Mouse (Mus musculus): ENCODE measurements at regions not wholly inside any gene's neighbourhood (a gene's known extent, or its start where the extent isn't known, plus 50 kb on each side); places are given as distances from the start of the nearest gene placed in this dataset.

DNA sequence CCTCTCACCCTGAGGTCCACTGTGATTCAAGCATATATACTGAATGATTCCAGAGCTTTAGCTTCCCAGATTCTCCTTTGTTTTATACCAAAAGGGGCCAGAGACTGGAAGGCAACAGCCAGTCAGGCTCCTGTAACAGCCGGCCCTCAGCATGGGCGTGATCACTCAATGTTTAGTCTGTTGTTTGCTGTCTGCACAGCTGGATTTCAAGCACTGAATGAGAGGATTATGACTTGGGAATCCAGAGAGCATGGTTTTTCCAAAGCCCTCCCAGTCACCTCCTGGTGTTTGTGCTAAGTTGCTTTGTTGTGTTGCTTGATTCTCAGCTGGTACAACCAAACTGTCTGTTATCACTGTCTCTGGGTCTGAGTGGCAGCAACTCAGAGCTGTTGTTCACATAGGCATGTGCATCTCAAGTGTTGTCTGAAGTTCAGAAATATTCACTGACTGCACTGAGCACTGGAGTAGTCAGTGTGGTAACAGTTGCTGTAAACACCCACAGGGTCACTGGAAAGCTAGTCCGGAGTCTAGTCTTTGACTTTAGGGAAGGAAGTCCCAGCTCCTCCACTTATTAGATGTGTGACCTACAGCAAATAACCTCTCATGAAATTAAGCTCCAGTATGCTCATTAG, 196.9 kb upstream of the Fggy start:
- no peaks in the 10 kb centered on the region for H3K27me3 ChIP-seq (replicated peaks)
- H3K4me3 ChIP-seq: no peak overlapping the region
- WGBS: 55% methylated on average over 3 of the region's 3 CpGs
- H3K4me2 ChIP-seq: no peak overlapping the region
- no peaks in the 10 kb centered on the region for H3K4me1 ChIP-seq (replicated peaks)
- H3K36me3 ChIP-seq: no peaks in the 10 kb centered on the region
- ATAC-seq (ENCODE audit: insufficient number of reproducible peaks, low FRiP score): no peak
- no peaks in the 10 kb centered on the region for H3K9me3 ChIP-seq (replicated peaks)
- no peak overlapping the region for H3K9ac ChIP-seq
- no peak overlapping the region for H3K27ac ChIP-seq (ENCODE audit: poor library complexity, severe bottlenecking)

DNA sequence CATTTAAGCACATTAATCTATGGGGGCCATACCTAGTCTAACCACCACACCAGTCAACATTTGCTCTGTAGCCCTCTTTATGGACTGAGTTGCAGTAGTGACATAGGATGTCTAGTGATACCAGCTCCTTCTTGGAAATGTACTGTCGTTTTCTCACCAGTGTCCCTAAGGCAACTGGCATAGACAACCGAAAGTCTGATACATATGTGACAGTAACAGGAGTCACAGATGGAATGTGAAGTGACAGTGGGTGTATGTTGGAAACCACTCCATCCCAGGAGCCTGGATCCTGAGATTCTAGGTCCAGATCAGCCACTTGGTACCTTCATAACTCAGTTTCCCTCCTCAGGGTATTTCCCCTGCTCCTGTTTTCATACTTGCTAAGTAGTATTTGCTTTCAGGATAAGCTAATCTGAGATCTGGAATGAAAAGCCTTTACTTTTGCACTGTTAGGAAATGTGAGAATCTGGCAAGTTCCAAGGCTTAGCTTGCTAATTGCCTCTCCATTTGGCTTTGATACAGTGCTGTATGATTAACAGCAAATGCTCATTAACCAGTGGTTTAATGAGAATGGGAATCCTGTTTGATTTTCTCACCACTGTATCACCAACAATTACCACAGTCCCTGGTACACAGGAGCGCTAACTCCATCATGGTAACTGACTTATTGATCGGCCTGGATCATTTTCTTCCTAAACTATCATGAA, 192.8 kb upstream of the Fggy start:
- no peaks in the 10 kb centered on the region for H3K4me1 ChIP-seq (replicated peaks)
- H3K4me3 ChIP-seq: no peak overlapping the region
- no peak for ATAC-seq (ENCODE audit: insufficient number of reproducible peaks, low FRiP score)
- H3K36me3 ChIP-seq: no peaks in the 10 kb centered on the region
- no peak overlapping the region for H3K27ac ChIP-seq (ENCODE audit: poor library complexity, severe bottlenecking)
- no peaks in the 10 kb centered on the region for H3K9me3 ChIP-seq (replicated peaks)
- H3K27me3 ChIP-seq (replicated peaks): no peaks in the 10 kb centered on the region
- no peak overlapping the region for H3K9ac ChIP-seq
- H3K4me2 ChIP-seq: no peak overlapping the region
- 80% methylated on average over 4 of the region's 4 CpGs for WGBS

DNA sequence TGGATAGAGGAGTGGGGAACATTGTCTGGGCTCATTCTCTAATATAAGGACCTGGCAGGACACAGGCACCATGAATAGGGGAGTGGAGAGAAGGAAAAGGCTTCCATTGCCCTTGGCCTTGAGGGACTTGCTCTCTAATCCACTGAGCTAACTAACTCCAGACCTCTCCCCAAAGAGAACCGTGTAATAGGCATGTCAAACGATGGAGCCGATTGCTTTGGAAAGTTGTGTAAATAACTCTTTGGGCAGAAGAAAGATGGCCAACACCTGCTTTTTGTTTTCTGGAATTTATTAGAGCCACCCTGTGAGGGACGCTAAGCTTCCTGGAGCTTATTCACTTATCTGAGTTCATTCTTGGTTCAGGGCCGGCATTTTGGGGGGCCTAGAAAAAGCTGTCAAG, 180.9 kb upstream of the Fggy start:
- no peak for ATAC-seq (ENCODE audit: insufficient number of reproducible peaks, low FRiP score)
- WGBS: 73% methylated on average over 5 of the region's 5 CpGs
- no peak overlapping the region for H3K4me2 ChIP-seq
- peaks cover 6% of the 10 kb centered on the region; the same call in 1 of the 2 replicates for H3K4me1 ChIP-seq (replicated peaks)
- no peak overlapping the region for H3K9ac ChIP-seq
- H3K27ac ChIP-seq (ENCODE audit: poor library complexity, severe bottlenecking): no peak overlapping the region
- no peaks in the 10 kb centered on the region for H3K36me3 ChIP-seq
- no peak overlapping the region for H3K4me3 ChIP-seq
- no peaks in the 10 kb centered on the region for H3K9me3 ChIP-seq (replicated peaks)
- no peaks in the 10 kb centered on the region for H3K27me3 ChIP-seq (replicated peaks)

DNA sequence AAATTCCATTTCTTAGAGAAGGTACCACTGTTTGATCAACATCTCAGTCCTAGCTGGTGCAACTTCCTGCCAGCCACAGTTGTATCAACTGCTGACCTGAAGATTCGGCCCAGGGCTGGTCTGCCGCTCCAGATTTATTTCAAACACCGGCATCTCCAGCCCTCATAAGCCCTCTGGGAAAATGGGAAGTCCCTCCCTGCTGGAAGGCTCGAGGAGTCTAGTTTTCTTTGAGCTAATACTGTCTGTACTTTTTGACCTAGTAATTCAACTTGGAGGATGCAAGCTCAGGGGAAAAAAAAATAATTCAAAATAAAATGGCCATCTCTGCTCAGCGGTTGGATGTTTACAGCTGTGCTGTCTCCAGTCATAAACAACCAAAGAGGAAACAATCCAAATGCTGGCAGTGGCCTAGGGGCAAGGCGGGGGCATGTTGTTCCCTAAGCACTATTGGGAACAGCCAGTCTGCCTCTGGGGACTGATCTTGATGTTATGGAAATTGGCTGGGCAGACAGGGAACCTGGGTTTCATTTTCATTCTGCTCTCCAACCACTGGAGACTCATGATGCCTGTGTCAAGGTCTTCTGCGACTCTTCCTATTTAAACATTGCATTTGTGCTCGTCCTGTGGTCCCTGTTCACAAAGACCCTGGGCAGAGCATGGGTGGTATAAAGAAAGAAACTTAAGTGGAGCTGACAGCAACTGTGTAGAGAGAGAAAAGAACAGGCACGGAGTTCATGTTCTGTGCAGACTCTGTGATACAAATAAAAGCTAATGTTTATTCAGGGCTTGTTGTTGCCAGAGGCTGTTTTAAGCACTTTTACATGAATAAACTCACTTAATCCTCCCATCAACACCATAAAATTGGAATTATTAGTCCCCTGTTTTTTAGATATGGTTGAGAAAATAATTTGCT, 179.8 kb upstream of the Fggy start:
- no peak for ATAC-seq (ENCODE audit: insufficient number of reproducible peaks, low FRiP score)
- H3K4me1 ChIP-seq (replicated peaks): peaks cover 6% of the 10 kb centered on the region; the same call in 1 of the 2 replicates
- 66% methylated on average over 9 of the region's 9 CpGs for WGBS
- no peak overlapping the region for H3K27ac ChIP-seq (ENCODE audit: poor library complexity, severe bottlenecking)
- H3K9ac ChIP-seq: no peak overlapping the region
- no peak overlapping the region for H3K4me2 ChIP-seq
- H3K36me3 ChIP-seq: no peaks in the 10 kb centered on the region
- H3K4me3 ChIP-seq: no peak overlapping the region
- no peaks in the 10 kb centered on the region for H3K27me3 ChIP-seq (replicated peaks)
- no peaks in the 10 kb centered on the region for H3K9me3 ChIP-seq (replicated peaks)

DNA sequence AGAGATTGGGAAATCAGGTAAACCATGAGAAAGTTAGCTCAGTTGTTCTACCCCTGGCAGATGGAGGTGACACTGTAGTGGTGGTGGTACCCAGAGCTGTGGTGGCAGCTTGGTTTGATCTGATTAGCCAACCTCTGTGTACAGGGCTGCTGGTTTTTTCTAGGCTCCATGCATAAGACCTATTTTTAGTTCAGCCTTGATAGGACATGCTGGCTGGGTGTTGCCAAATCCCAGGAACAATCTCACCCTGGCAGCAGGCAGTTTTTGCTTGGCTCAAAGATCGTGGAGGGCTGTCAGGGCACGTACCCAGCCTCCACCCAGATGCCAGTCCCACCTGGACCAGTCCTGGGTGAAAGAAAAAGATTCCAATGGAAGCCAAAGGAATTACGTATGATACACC, 178.7 kb upstream of the Fggy start:
- Histone ChIP-seq H3K9me3 (replicated peaks) (no peaks in the 10 kb centered on the region), H3K4me1 (replicated peaks) (peaks cover 6% of the 10 kb centered on the region; the same call in 1 of the 2 replicates), H3K9ac (no peak overlapping the region), H3K4me3 (no peak overlapping the region), H3K27ac (ENCODE audit: poor library complexity, severe bottlenecking) (no peak overlapping the region), H3K36me3 (no peaks in the 10 kb centered on the region), H3K4me2 (no peak overlapping the region), H3K27me3 (replicated peaks) (no peaks in the 10 kb centered on the region)
- 66% methylated on average over 3 of the region's 3 CpGs for WGBS
- no peak for ATAC-seq (ENCODE audit: insufficient number of reproducible peaks, low FRiP score)

DNA sequence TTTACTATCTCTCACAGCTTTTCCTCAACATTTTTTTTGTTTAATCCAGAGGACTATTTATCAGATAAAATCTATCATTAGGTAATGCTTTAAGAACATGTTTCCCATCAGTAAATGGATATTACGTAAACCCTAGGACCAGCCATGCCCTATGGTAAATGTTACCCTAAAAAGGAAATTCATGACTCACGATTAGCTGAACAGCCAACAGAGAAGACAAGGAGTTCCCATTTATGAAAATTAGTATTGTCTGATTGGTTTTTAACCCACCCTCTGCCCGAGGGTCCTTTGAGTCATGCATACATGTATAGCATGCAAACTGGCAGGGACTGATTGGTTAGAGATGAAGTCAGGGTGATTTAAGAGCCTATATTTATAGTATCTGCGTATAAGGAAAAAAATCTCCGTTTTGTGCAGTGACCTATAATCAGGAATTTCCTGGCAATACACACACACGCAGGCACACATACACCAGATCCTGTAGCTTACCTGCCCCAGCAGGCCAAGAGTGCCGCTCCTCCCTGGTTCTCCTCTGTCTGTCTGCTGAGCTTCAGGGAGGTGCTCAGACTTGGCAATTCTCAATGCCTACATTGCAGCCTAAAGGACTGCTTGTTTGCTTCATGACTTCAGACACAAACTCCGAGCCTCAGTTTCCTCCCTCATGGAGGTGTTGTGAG, 174.0 kb upstream of the Fggy start:
- no peak overlapping the region for H3K27ac ChIP-seq (ENCODE audit: poor library complexity, severe bottlenecking)
- H3K4me1 ChIP-seq (replicated peaks): peaks cover 23% of the 10 kb centered on the region
- no peaks in the 10 kb centered on the region for H3K36me3 ChIP-seq
- H3K9me3 ChIP-seq (replicated peaks): no peaks in the 10 kb centered on the region
- H3K27me3 ChIP-seq (replicated peaks): no peaks in the 10 kb centered on the region
- no peak for ATAC-seq (ENCODE audit: insufficient number of reproducible peaks, low FRiP score)
- H3K4me3 ChIP-seq: no peak overlapping the region
- H3K9ac ChIP-seq: no peak overlapping the region
- WGBS: 81% methylated on average over 8 of the region's 8 CpGs
- no peak overlapping the region for H3K4me2 ChIP-seq

DNA sequence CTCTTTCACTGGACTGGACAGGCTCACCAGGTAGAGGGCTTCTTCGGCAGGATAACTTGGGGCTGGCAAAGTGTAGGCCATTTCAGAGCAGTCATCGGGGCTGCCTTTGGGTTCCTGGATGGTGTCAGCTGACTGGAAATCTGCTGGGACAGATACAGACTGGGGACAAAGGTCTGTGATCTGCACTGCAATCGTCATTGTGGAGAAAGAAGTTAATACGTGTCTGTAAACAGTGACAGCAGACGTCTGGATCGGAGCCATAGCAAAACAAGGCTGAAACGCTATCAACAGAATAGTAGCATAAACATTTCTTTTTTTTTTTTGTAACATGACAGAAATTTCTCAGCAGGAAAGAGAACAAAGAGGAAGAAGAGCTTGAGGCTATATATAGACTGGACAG, 171.8 kb upstream of the Fggy start:
- ATAC-seq (ENCODE audit: insufficient number of reproducible peaks, low FRiP score): peak; percentile 72; the same call in 1 of the 2 replicates
- Histone ChIP-seq H3K4me2 (no peak overlapping the region), H3K9ac (no peak overlapping the region), H3K27me3 (replicated peaks) (no peaks in the 10 kb centered on the region), H3K9me3 (replicated peaks) (no peaks in the 10 kb centered on the region), H3K4me3 (no peak overlapping the region), H3K4me1 (replicated peaks) (peaks cover 33% of the 10 kb centered on the region), H3K36me3 (no peaks in the 10 kb centered on the region), H3K27ac (ENCODE audit: poor library complexity, severe bottlenecking) (no peak overlapping the region)
- 15% methylated on average over 7 of the region's 7 CpGs for WGBS

DNA sequence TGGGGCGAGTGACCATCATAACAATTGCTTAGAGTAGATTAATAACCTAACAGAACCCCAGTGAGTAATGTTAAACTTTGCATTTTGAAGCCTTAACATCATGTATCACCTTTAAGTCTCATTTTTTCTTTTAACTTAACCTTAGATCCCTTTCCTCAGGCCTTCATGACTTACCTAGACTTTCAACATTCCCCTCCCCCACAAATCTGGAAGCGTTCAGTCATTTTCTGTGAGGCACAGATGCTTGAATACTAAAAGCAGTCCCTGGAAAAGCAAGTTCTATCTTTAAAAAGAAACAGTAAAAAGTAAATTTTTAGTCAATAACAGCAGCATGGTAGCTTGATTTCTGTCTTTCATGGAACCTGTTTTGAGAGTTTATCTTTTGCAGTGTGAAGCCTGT, 171.3 kb upstream of the Fggy start:
- Histone ChIP-seq H3K4me3 (no peak overlapping the region), H3K27ac (ENCODE audit: poor library complexity, severe bottlenecking) (no peak overlapping the region), H3K9me3 (replicated peaks) (no peaks in the 10 kb centered on the region), H3K4me2 (no peak overlapping the region), H3K36me3 (no peaks in the 10 kb centered on the region), H3K9ac (no peak overlapping the region), H3K27me3 (replicated peaks) (no peaks in the 10 kb centered on the region), H3K4me1 (replicated peaks) (peaks cover 33% of the 10 kb centered on the region)
- ATAC-seq (ENCODE audit: insufficient number of reproducible peaks, low FRiP score): no peak
- WGBS: 20% methylated on average over 2 of the region's 2 CpGs

DNA sequence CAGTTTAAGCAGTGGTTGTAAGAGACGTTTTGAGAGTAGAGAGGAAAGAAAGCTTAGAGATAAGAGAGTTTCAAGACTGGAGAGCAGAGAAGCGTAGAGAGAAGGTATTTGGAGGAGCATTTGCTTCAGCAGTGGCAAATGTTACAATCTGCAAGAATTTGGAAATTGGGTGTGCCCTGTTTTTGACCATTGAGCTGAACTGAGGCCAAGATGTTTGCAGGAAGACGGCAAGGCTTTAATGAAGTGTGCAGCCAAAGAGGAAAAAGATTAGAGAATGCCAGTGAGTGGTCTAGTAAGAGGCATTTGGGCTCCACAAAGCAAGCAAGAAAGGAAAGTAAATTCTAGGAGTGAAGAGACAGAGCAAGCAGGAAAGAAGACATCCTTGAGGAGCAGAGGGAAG, 168.8 kb upstream of the Fggy start:
- Histone ChIP-seq H3K27ac (ENCODE audit: poor library complexity, severe bottlenecking) (no peak overlapping the region), H3K27me3 (replicated peaks) (no peaks in the 10 kb centered on the region), H3K4me1 (replicated peaks) (peaks cover 33% of the 10 kb centered on the region), H3K36me3 (no peaks in the 10 kb centered on the region), H3K9me3 (replicated peaks) (no peaks in the 10 kb centered on the region), H3K4me3 (no peak overlapping the region), H3K9ac (no peak overlapping the region), H3K4me2 (no peak overlapping the region)
- no peak for ATAC-seq (ENCODE audit: insufficient number of reproducible peaks, low FRiP score)
- WGBS: 23% methylated on average over 3 of the region's 3 CpGs

DNA sequence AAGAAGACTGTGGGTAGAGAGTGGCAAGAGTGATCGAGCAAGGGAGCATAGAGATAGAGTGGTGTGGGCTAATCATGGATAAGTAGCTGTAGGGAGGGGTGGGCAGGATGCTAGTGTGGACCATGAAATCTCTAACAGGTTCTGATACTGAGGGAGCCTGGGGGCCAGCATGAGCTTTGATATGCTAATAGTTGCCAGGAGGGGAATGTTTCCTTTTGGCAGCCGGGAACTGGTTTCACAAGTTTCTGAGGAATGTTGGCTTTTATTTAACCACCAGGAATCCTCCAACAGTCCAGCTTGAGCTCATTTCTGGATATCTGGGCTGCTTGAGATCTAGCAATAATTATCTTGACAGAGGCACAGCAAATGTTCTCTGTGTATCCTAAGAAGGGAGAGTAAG, 167.7 kb upstream of the Fggy start:
- no peak for ATAC-seq (ENCODE audit: insufficient number of reproducible peaks, low FRiP score)
- no peak overlapping the region for H3K27ac ChIP-seq (ENCODE audit: poor library complexity, severe bottlenecking)
- WGBS: 25% methylated on average over 2 of the region's 2 CpGs

DNA sequence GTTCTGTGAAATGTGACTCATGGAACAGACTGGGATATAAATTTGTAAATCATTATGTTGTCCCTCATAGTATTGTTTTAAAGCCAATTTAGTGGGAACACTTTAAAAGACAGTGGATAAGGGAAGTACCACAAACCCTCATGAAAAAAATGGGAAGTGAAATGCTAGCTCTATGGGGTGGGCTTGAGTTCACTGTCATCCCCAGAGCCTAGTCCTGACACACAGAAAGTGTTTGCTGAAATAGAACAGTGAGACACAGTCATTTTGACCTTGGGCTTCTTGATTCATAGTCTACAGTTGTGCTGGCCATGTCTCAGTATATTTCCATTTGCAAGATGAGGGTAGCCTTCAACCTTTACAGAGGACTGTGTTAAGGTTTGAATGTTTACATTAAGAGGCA, 166.8 kb upstream of the Fggy start:
- no peak overlapping the region for H3K9ac ChIP-seq
- H3K9me3 ChIP-seq (replicated peaks): no peaks in the 10 kb centered on the region
- H3K27me3 ChIP-seq (replicated peaks): no peaks in the 10 kb centered on the region
- no peak for ATAC-seq (ENCODE audit: insufficient number of reproducible peaks, low FRiP score)
- H3K4me3 ChIP-seq: no peak overlapping the region
- H3K4me2 ChIP-seq: no peak overlapping the region
- no peak overlapping the region for H3K27ac ChIP-seq (ENCODE audit: poor library complexity, severe bottlenecking)
- peaks cover 26% of the 10 kb centered on the region for H3K4me1 ChIP-seq (replicated peaks)
- H3K36me3 ChIP-seq: no peaks in the 10 kb centered on the region

More for the DNA sequence above, 167.7 kb upstream of the Fggy start:
- no peaks in the 10 kb centered on the region for H3K36me3 ChIP-seq
- peaks cover 33% of the 10 kb centered on the region for H3K4me1 ChIP-seq (replicated peaks)
- no peak overlapping the region for H3K9ac ChIP-seq
- no peak overlapping the region for H3K4me2 ChIP-seq
- H3K27me3 ChIP-seq (replicated peaks): no peaks in the 10 kb centered on the region
- H3K9me3 ChIP-seq (replicated peaks): no peaks in the 10 kb centered on the region
- no peak overlapping the region for H3K4me3 ChIP-seq

Data from heart, embryonic 12.5 days (tissue).